Mouse (Mus musculus) liver, embryonic 13.5 days (tissue): ENCODE data around the gene Osbpl11. TPM values are rescaled to one million over a fixed set of nuclear protein-coding genes. Genes with fewer than 3 reads are reported as not detected.
"Not testable (repeated sequence)": the region's sequence is repeated elsewhere in the genome, so short reads cannot be mapped to it uniquely, and the experiment has no call there.

Experiments
- ATAC-seq: fragments of 200-750 bp; cut with Nextera tagmentation; 2 replicates; pipeline ENCODE4 v1.8.0; 2017; ENCODE audit warnings: low read depth, mild to moderate bottlenecking, moderate number of reproducible peaks, moderate library complexity
- DNase-seq: peaks from one replicate; pipeline ENCODE4 v3.0.0; 2022
- H3K27ac ChIP-seq: fragments of 300-500 bp; sonication (generic); 2 replicates; pipeline ENCODE4 v1.5.1; 2015; ENCODE audit warnings: moderate library complexity, mild to moderate bottlenecking, inconsistent platforms
- H3K27me3 ChIP-seq: fragments of 300-500 bp; sonication (generic); 2 replicates; pipeline ENCODE4 v1.6.1; 2015; ENCODE audit warnings: mild to moderate bottlenecking, inconsistent platforms
- H3K36me3 ChIP-seq: fragments of 300-500 bp; sonication (generic); 2 replicates; pipeline ENCODE4 v1.6.1; 2015; ENCODE audit warnings: mild to moderate bottlenecking, inconsistent platforms
- H3K4me1 ChIP-seq: fragments of 300-500 bp; sonication (generic); replicated peaks from 2 replicates; pipeline ENCODE4 v1.6.1; 2015; ENCODE audit warnings: inconsistent platforms
- H3K4me2 ChIP-seq: fragments of 300-500 bp; sonication (generic); 2 replicates; pipeline ENCODE4 v1.6.1; 2015; ENCODE audit warnings: inconsistent platforms, mild to moderate bottlenecking, moderate library complexity
- H3K4me3 ChIP-seq: fragments of 300-500 bp; sonication (generic); replicated peaks from 2 replicates; pipeline ENCODE4 v1.5.1; 2015; ENCODE audit warnings: mild to moderate bottlenecking, inconsistent platforms
- H3K9ac ChIP-seq: fragments of 300-500 bp; sonication (generic); 2 replicates; pipeline ENCODE4 v1.6.1; 2015; ENCODE audit warnings: mild to moderate bottlenecking, inconsistent platforms
- H3K9me3 ChIP-seq: fragments of 300-500 bp; sonication (generic); replicated peaks from 2 replicates; pipeline ENCODE4 v1.6.1; 2016; ENCODE audit warnings: inconsistent platforms
- WGBS: fragments of 180-500 bp; shearing (Covaris S2); methylation state at CpG from one replicate; pipeline ENCODE4 v1.1.7; 2015; ENCODE audit not compliant: insufficient replicate concordance; 5-methylcytosine and 5-hydroxymethylcytosine counted together
- polyA plus RNA-seq: library from polyadenylated mRNA; unstranded; fragments of >200 nt; fragmentation: Nextera tagmentation; extraction: Ambion mirVana; gene quantifications from 2 replicates; pipeline ENCODE4 v1.2.1, GENCODE M21; 2015

Gene Osbpl11
- 5.2 and 5.8 TPM in 2 replicates for polyA plus RNA-seq

DNA sequence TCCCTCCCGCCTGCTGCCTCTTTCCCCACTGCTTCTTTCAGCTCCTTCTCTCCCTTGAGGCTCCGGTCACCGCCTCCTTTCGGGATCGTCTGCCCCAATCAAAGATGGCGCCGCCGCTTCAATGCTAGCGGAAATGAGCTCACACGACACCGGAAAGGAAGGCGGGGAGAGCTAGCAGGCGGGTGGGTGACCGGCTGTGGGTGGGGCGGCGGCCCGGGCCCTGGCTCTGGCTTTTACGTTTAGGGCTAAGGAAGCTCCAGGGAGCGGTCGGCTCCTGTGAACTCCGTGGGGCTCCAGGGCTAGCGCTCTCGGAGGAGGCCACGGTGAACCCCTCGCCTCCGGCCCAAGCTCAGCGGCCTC is at the start of gene Osbpl11:
Osbpl11 (plus strand) TSS at position 171 of the 360 bp plus-strand sequence.
- peaks cover 16% of the 10 kb centered on the region for H3K4me1 ChIP-seq
- H3K27me3 ChIP-seq = no peaks in the 10 kb centered on the region
- ATAC-seq = peak; percentile 95
- peak within 1 kb of the TSS; percentile 95 for H3K9ac ChIP-seq
- H3K4me3 ChIP-seq = peak within 1 kb of the TSS; percentile 90
- no peaks in the 10 kb centered on the region for H3K36me3 ChIP-seq
- WGBS = under 1% methylated on average over 27 of the region's 27 CpGs
- H3K9me3 ChIP-seq = no peaks in the 10 kb centered on the region
- H3K4me2 ChIP-seq = peak within 1 kb of the TSS; percentile 97
- DNase-seq = peak; percentile 92
- H3K27ac ChIP-seq = peak within 1 kb of the TSS; percentile 86

DNA sequence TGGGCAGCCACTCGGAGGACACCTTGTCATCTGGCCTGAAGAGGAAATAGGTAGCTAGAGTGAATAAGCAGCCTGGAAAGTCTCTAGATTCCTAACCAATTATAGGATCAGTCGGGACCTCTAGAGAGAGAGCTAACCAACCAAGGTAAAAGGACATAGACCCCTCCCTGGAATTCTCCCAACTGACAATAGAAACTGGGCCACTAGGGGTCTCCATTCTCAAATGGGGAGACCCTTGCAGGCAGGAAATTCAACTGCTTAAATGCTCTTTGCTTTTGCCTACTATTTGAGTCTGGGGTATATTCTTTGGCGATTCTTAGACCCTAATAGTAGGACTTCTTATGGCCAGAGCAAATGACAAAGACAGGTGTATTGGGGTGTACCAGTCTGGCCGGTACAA is 49.7 kb upstream of the Osbpl11 start:
- Histone ChIP-seq H3K4me2 (no peak overlapping the region), H3K4me3 (no peak overlapping the region), H3K27me3 (peaks cover 4% of the 10 kb centered on the region; the same call in 1 of the 2 replicates), H3K36me3 (no peaks in the 10 kb centered on the region), H3K9me3 (no peaks in the 10 kb centered on the region), H3K27ac (no peak overlapping the region), H3K9ac (no peak overlapping the region), H3K4me1 (no peaks in the 10 kb centered on the region)
- WGBS = 54% methylated on average over 4 of the region's 4 CpGs
- no peak for DNase-seq
- no peak for ATAC-seq

DNA sequence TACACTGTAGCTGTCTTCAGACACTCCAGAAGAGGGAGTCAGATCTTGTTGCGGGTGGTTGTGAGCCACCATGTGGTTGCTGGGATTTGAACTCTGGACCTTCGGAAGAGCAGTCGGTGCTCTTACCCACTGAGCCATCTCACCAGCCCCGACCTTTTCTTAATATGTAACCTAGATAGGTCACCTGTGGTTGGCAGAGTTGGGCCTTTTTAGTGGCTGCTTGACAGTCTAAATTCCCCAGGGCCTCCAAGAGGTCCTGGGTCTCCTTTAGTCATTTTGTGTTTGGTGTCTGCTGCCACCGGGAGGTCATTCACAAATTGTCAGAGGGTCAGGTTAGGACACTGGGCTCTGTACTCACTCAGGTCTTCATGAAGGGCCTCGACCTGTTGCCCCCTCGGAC is 45.8 kb upstream of the Osbpl11 start:
- not testable (repeated sequence) for H3K4me2 ChIP-seq, ATAC-seq, H3K4me1 ChIP-seq, DNase-seq, H3K4me3 ChIP-seq, H3K27me3 ChIP-seq, H3K27ac ChIP-seq, H3K9ac ChIP-seq, H3K9me3 ChIP-seq, H3K36me3 ChIP-seq
- 66% methylated on average over 7 of the region's 7 CpGs for WGBS

DNA sequence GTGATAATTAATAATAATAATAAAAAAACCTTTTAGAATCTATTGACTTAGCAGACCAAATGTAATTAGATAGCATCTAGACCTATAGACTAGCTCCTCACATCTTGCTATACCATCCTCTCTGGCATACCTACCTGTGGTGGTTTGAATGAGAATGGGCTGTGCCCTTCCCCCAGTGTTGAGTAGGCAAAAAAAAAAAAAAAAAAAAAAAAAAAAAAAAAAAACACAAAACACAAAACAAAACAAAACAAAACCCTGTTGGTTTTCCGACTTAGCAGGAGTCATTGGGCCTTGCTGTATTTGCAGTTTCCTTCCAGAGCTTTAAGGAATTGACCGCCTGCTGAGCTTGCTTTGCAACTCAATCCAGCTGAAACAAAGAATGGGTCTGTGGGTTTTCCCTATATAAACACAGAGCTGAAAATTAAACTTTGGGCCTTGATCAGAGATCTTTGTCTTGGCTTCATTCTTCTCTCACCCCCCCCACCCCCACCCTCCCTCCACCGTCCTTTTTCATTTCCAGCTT is 43.1 kb upstream of the Osbpl11 start:
- H3K27me3 ChIP-seq = no peaks in the 10 kb centered on the region
- H3K4me1 ChIP-seq = no peaks in the 10 kb centered on the region
- H3K9ac ChIP-seq = no peak overlapping the region
- H3K9me3 ChIP-seq = no peaks in the 10 kb centered on the region
- H3K4me3 ChIP-seq = no peak overlapping the region
- no peaks in the 10 kb centered on the region for H3K36me3 ChIP-seq
- no peak overlapping the region for H3K27ac ChIP-seq
- DNase-seq (no peak), ATAC-seq (no peak)
- 58% methylated on average over 3 of the region's 3 CpGs for WGBS
- no peak overlapping the region for H3K4me2 ChIP-seq

DNA sequence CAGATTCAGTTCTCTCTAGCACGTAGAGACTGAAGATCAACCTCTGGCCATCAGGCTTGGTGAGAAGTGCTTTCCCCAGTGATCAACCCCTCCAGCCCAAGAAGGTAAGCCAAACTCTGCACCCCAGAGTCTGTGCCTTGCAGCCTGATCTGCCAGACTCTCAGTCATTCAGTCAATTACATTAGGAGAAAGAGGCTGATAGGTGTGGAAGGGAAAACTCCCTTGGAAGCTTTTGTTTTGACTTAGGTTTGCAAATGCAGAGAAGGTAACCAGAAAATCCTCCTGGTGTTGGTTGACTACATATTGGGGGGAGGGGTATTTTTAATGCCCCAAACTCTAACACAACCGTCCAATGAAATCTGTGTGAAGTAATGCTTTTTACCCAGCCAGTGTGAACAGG is 41.4 kb upstream of the Osbpl11 start:
- no peak overlapping the region for H3K27ac ChIP-seq
- no peak for DNase-seq
- no peaks in the 10 kb centered on the region for H3K27me3 ChIP-seq
- H3K9me3 ChIP-seq = no peaks in the 10 kb centered on the region
- no peak overlapping the region for H3K9ac ChIP-seq
- no peak overlapping the region for H3K4me3 ChIP-seq
- H3K4me1 ChIP-seq = no peaks in the 10 kb centered on the region
- no peak for ATAC-seq
- WGBS = 61% methylated on average over 2 of the region's 2 CpGs
- no peak overlapping the region for H3K4me2 ChIP-seq
- no peaks in the 10 kb centered on the region for H3K36me3 ChIP-seq

DNA sequence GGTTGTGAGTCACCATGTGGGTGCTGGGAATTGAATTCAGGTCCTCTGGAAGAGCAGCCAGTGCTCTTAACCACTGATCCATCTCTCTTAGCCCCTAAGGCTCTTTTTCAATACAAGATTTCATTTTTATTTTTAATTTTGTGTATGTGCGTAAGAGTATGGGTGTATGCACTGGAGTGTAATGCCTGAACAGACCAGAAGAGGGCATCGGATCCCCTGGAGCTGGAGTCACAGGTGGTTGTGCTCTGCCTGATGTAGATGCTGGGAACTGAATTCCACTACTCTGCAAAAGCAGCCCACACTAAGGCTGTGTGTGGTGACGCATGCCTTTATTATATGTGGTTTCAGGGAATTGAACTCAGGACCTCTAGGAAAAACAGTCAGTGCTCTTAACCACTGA is 38.7 kb upstream of the Osbpl11 start:
- no peak for DNase-seq
- H3K4me3 ChIP-seq = no peak overlapping the region
- no peaks in the 10 kb centered on the region for H3K9me3 ChIP-seq
- ATAC-seq = no peak
- no peaks in the 10 kb centered on the region for H3K27me3 ChIP-seq
- H3K4me1 ChIP-seq = no peaks in the 10 kb centered on the region
- WGBS = 77% methylated on average over 3 of the region's 3 CpGs
- no peak overlapping the region for H3K4me2 ChIP-seq
- no peak overlapping the region for H3K27ac ChIP-seq
- no peak overlapping the region for H3K9ac ChIP-seq
- H3K36me3 ChIP-seq = no peaks in the 10 kb centered on the region

DNA sequence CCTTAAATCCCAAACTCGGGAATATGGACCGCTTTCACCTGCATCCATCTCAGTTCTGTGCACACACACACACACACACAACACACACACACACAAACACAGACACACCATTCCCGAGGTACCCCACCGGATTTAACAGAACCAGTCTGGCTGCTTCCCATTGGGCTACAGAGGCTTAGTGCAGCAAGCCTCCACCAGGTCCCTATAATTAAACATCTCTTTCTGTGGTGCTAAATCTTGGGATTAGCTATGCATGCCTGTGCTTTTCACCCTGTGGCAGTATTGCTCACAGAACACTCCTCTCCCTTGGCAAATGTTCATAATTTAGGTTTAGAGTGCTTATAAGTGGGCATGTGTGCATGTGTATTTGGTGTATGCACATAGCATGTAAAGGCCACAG is 36.7 kb upstream of the Osbpl11 start:
- ATAC-seq = no peak
- Histone ChIP-seq H3K4me1 (0 out of 2 replicates have a peak, but pooled peaks cover 4% of the 10 kb centered on the region), H3K4me2 (no peak overlapping the region), H3K4me3 (no peak overlapping the region), H3K36me3 (no peaks in the 10 kb centered on the region), H3K9me3 (no peaks in the 10 kb centered on the region), H3K9ac (no peak overlapping the region), H3K27me3 (no peaks in the 10 kb centered on the region), H3K27ac (no peak overlapping the region)
- no peak for DNase-seq
- 75% methylated on average over 4 of the region's 4 CpGs for WGBS

DNA sequence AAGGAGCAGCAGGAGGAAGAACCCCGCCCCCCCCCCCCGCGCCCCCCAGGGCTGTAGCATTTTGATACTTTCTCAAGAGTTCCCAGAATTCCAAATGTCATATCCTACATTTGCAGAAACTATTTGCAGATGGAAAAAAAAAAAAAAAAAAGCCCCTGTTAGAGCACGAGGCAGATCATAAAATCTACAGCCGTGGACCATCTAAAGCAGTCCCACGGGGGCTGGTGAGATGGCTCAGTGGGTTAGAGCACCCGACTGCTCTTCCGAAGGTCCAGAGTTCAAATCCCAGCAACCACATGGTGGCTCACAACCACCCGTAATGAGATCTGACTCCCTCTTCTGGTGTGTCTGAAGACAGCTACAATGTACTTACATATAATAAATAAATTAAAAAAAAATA is 34.0 kb upstream of the Osbpl11 start:
- not testable (repeated sequence) for H3K9ac ChIP-seq, H3K36me3 ChIP-seq, H3K9me3 ChIP-seq, DNase-seq, H3K4me1 ChIP-seq, H3K4me3 ChIP-seq, H3K27me3 ChIP-seq, ATAC-seq, H3K4me2 ChIP-seq, H3K27ac ChIP-seq
- 48% methylated on average over 9 of the region's 9 CpGs for WGBS

DNA sequence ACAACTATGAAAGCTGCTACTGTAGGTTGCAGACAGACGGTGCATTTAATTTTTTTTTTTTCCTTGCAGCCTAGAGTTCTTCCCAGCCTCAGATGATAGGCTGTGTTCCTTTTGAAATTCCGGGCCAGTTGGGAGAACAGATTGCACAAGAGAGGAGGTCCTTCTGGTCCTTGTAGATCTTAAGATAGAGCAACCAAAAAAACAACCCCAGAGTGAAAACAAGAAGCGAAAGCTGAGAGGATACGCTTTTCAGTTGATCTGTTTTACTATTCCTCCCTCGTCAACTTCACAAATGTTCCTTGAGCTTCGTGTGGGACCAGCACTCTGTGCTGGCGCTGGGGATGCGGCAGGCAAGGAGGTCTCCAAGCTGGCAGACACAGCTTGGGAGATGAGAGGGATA is 33.3 kb upstream of the Osbpl11 start:
- H3K4me2 ChIP-seq = no peak overlapping the region
- no peaks in the 10 kb centered on the region for H3K27me3 ChIP-seq
- H3K4me1 ChIP-seq = 0 out of 2 replicates have a peak, but pooled peaks cover 4% of the 10 kb centered on the region
- H3K9ac ChIP-seq = no peak overlapping the region
- no peak overlapping the region for H3K27ac ChIP-seq
- no peak for DNase-seq
- no peak for ATAC-seq
- H3K36me3 ChIP-seq = no peaks in the 10 kb centered on the region
- H3K4me3 ChIP-seq = no peak overlapping the region
- 62% methylated on average over 8 of the region's 8 CpGs for WGBS
- no peaks in the 10 kb centered on the region for H3K9me3 ChIP-seq

DNA sequence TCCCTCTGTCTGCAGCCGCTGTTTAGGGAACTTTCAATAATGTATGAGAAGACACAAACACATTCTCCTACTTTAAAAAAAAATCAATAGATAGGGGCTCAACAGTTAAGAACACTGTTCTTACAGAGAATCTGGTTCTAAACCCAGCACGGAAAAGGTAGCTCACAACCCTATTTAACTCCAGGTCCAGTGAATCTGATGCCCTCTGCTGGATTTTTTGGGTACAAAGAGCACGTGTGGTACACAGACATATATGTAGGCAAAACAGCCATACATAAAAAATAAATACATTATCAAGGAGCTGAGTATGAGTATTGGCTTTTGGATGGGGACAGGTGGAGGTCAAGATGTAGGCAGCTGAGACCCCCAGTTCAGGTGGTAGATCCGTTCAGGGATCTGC is 29.9 kb upstream of the Osbpl11 start:
- no peak for DNase-seq
- WGBS = 30% methylated on average over 4 of the region's 4 CpGs

DNA sequence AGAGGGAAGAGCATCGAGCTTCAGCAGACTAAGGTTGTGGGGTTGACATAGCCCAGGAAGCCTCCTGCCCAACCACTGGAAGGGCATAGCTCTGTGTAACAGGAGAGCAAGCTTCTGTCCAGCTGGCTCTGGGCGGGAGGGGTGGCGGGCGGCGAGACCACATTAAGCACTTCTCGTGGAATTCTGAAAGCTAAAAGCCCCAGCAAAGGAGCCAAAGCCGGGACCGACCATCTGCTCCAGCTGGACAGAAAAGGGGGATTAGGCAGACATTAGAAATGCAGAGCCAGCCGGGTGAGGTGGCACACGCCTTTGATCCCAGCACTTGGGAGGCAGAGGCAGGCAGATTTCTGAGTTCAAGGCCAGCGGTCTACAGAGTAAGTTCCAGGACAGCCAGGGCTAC is 26.9 kb upstream of the Osbpl11 start:
- no peaks in the 10 kb centered on the region for H3K9me3 ChIP-seq
- no peak overlapping the region for H3K4me3 ChIP-seq
- H3K4me2 ChIP-seq = no peak overlapping the region
- H3K27me3 ChIP-seq = no peaks in the 10 kb centered on the region
- no peak overlapping the region for H3K27ac ChIP-seq
- DNase-seq = no peak
- H3K4me1 ChIP-seq = 0 out of 2 replicates have a peak, but pooled peaks cover under 1% of the 10 kb centered on the region
- no peaks in the 10 kb centered on the region for H3K36me3 ChIP-seq
- 77% methylated on average over 11 of the region's 11 CpGs for WGBS
- H3K9ac ChIP-seq = no peak overlapping the region
- no peak for ATAC-seq

More for the DNA sequence above, 29.9 kb upstream of the Osbpl11 start:
- Histone ChIP-seq H3K4me3 (no peak overlapping the region), H3K9ac (no peak overlapping the region), H3K27me3 (no peaks in the 10 kb centered on the region), H3K9me3 (no peaks in the 10 kb centered on the region), H3K4me2 (no peak overlapping the region), H3K4me1 (0 out of 2 replicates have a peak, but pooled peaks cover 4% of the 10 kb centered on the region), H3K27ac (no peak overlapping the region), H3K36me3 (no peaks in the 10 kb centered on the region)
- ATAC-seq = no peak

DNA sequence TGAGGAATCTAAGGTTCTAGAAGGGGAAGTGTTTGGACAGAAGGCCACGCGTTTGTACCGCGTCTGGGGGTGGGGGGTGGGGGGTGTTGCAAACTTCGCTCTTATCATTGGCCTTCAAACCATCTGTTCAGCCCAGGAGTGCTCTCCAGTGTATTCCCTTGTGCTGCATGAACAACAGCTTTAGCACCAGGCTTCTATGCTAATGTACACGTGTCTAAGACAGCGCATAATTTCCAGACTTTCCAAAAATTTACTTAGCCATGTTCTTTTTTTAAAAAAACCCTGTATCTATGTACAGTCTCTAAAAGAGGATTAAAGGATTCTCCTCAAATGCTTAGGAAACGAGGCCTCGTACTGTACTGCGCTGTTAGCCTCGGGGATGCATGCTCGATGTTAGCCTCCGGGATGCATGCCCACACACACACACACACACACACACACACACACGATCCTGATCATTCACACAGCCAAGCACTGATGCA is 26.2 kb upstream of the Osbpl11 start:
- WGBS = 54% methylated on average over 14 of the region's 14 CpGs
- no peaks in the 10 kb centered on the region for H3K36me3 ChIP-seq
- no peak for ATAC-seq
- no peaks in the 10 kb centered on the region for H3K9me3 ChIP-seq
- DNase-seq = no peak
- H3K9ac ChIP-seq = no peak overlapping the region
- H3K27me3 ChIP-seq = no peaks in the 10 kb centered on the region
- no peak overlapping the region for H3K4me3 ChIP-seq
- no peak overlapping the region for H3K4me2 ChIP-seq
- H3K4me1 ChIP-seq = no peaks in the 10 kb centered on the region
- no peak overlapping the region for H3K27ac ChIP-seq
